ENCODE assay signal across 23 mouse cellular contexts in the genomic region with DNA sequence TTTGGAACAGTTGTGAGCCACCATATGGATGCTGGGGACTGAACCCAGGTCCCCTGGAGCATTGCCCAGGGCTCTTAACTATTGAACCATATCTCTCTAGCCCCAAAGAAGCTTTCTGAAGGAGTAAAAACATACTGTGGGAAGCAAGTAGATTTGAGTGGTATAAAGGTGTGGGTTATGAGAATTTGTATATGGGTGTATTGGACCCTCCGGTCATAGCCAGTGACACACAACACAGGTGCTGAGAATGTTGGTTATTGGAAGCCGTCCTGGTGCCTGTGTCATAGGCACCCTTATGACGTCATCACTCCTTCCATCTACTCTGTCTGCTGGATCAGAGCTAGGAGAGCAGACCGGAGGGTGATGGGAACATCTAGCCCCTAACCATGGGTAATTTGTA. TPM values are rescaled to one million over a fixed set of nuclear protein-coding genes. Genes with fewer than 3 reads are reported as not detected.
DNase-seq lines count a peak whose midpoint lies in the region; ATAC-seq and TF ChIP-seq lines count a peak whose summit lies in the region.
"Had no signal": no experiment of that assay in that cellular context is flagged by ENCODE, and none has a peak within 500 bp of the region (broad histone marks: within the 10 kb centered on the region; RNA-seq: fewer than 3 reads in every experiment).

A gene (plus strand): TSS at position 301 of the 400 bp plus-strand sequence.

- H3K27me3 ChIP-seq in forebrain, postnatal 0 days (ENCODE audit: insufficient read depth, low read length): no peaks in the 10 kb centered on the region
- no peaks in the 10 kb centered on the region for H3K27me3 ChIP-seq in forebrain, embryonic 10.5 days (ENCODE audit: poor library complexity, severe bottlenecking)
- H3K27me3 ChIP-seq in testis, adult 2 months (ENCODE audit: control insufficient read depth, insufficient read depth, low read length): no peaks in the 10 kb centered on the region
- H3K27me3 ChIP-seq: CH12.LX had no signal

- 89% methylated on average over 4 of the region's 4 CpGs for WGBS in forebrain, postnatal 0 days
- 92% methylated on average over 4 of the region's 4 CpGs for WGBS in forebrain, embryonic 10.5 days

- no peak within 1 kb of the TSS for H3K4me2 ChIP-seq in forebrain, postnatal 0 days (ENCODE audit: low read depth)

- TF ChIP-seq POLR2A in testis, adult 2 months (IDR thresholded peaks at IDR 0.05; ENCODE audit: control insufficient read depth, low read depth, low read length): peak; percentile 36; the same call in 1 of the 2 replicates

- no peak for ATAC-seq in forebrain, postnatal 0 days
- ATAC-seq: activated CD4-positive, CD25-positive, alpha-beta regulatory T cell, adult 4 months; CD4-positive, CD25-positive, alpha-beta regulatory T cell, adult 4 months; Patski had no signal

- peak within 1 kb of the TSS; percentile 51 for H3K27ac ChIP-seq in forebrain, postnatal 0 days (ENCODE audit: low read depth, low read length)
- H3K27ac ChIP-seq in forebrain, embryonic 10.5 days: no peak within 1 kb of the TSS
- no peak within 1 kb of the TSS for H3K27ac ChIP-seq in testis, adult 2 months (ENCODE audit: control insufficient read depth, insufficient read depth, low read depth, low read length)

- H3K9ac ChIP-seq in forebrain, postnatal 0 days: no peak within 1 kb of the TSS

- DNase-seq in forebrain, postnatal 0 days: no peak
- no peak for DNase-seq in forebrain, embryonic 10.5 days (ENCODE audit: extremely low spot score, low spot score)
- no peak for DNase-seq in testis, postnatal 10 days (ENCODE audit: low spot score)
- DNase-seq: adrenal gland, adult 2 months; adrenal gland, adult 8-10 months; adrenal gland, postnatal 10 days; adrenal gland, postnatal 14 days; adrenal gland, postnatal 25 days; adrenal gland, postnatal 36 days; B cell, adult 2 months; cerebellum, adult 11 months; cerebellum, adult 11-12 months; cerebellum, adult 18-20 months had no signal

- H3K9me3 ChIP-seq in forebrain, postnatal 0 days (ENCODE audit: low read length): no peaks in the 10 kb centered on the region
- no peaks in the 10 kb centered on the region for H3K9me3 ChIP-seq in forebrain, embryonic 10.5 days
- H3K9me3 ChIP-seq: G1E had no signal

- peaks cover 6% of the 10 kb centered on the region for H3K4me1 ChIP-seq in forebrain, postnatal 0 days (ENCODE audit: insufficient read depth)
- H3K4me1 ChIP-seq in forebrain, embryonic 10.5 days: no peaks in the 10 kb centered on the region
- H3K4me1 ChIP-seq in testis, adult 2 months (ENCODE audit: control insufficient read depth, insufficient read depth, low read length): no peaks in the 10 kb centered on the region

- no peak within 1 kb of the TSS for H3K4me3 ChIP-seq in forebrain, postnatal 0 days (ENCODE audit: low read depth, low read length)
- H3K4me3 ChIP-seq in forebrain, embryonic 10.5 days: no peak within 1 kb of the TSS
- H3K4me3 ChIP-seq in testis, adult 2 months (ENCODE audit: control insufficient read depth, low read depth, low read length): peak within 1 kb of the TSS; percentile 60

- H3K36me3 ChIP-seq in forebrain, postnatal 0 days (ENCODE audit: insufficient read depth): no peaks in the 10 kb centered on the region
- H3K36me3 ChIP-seq in forebrain, embryonic 10.5 days (replicated peaks): no peaks in the 10 kb centered on the region
- H3K36me3 ChIP-seq in testis, adult 2 months (ENCODE audit: control insufficient read depth, insufficient read depth, low read length): no peaks in the 10 kb centered on the region
- H3K36me3 ChIP-seq: G1E had no signal

- no peak for TF ChIP-seq CTCF in forebrain, postnatal 0 days (IDR thresholded peaks at IDR 0.05; ENCODE audit: low read depth)
- no peak for TF ChIP-seq CTCF in testis, adult 2 months (IDR thresholded peaks at IDR 0.05; ENCODE audit: control insufficient read depth, insufficient read depth, insufficient replicate concordance, low read depth, low read length)

RNA-seq across cellular contexts. Expression of the gene that starts here (rescaled TPM):
- not detected in 2 replicates for total RNA-seq in forebrain, postnatal 0 days (2014; rRNA removed)
- 0.41 TPM in 1 of 2 replicates, not detected in the other for polyA plus RNA-seq in forebrain, postnatal 0 days (2015; fragmentation: Nextera tagmentation; extraction: Ambion mirVana)
- polyA plus RNA-seq in forebrain, embryonic 10.5 days (2016; fragmentation: Nextera tagmentation; extraction: Ambion mirVana): not detected in 2 replicates
- 501 and 546 TPM in 2 replicates for polyA plus RNA-seq in testis, adult 2 months (2012; rRNA removed)
- total RNA-seq: adrenal gland, adult 18-20 months; adrenal gland, adult 2 months; adrenal gland, adult 8-10 months; adrenal gland, postnatal 10 days; adrenal gland, postnatal 14 days; adrenal gland, postnatal 25 days; adrenal gland, postnatal 36 days; adrenal gland, postnatal 4 days had no signal
- polyA plus RNA-seq: activated CD4-positive, CD25-positive, alpha-beta regulatory T cell, adult 4 months; adrenal gland, adult 2 months; brain, embryonic 14.5 days; C2C12; CD4-positive, CD25-positive, alpha-beta regulatory T cell, adult 4 months; G1E; Patski had no signal

Comparison
In these comparisons a context has a peak if more than half of its experiments do, and no peak if none do; other contexts are left out.
1. RNA of the gene that starts here (polyA plus RNA-seq): 501 to 546 TPM in testis, adult 2 months; 0.41 TPM in forebrain, postnatal 0 days and not detected in forebrain, embryonic 10.5 days; every median in the first group is over 100 times any median in the second.